Mouse (Mus musculus) thymus, adult 2 months (tissue): ENCODE measurements around the gene Pdhx.

Experiments
- CTCF ChIP-seq: fragments of 200-500 bp; IDR thresholded peaks from 2 replicates; pipeline ENCODE4 v1.5.1; 2012; ENCODE audit warnings: mild to moderate bottlenecking, control low read depth, low read length, moderate library complexity, borderline replicate concordance; ENCODE audit not compliant: control insufficient read depth, poor library complexity, insufficient read depth; ENCODE audit errors: extremely low read depth
- POLR2A ChIP-seq: fragments of 200-500 bp; IDR thresholded peaks from 2 replicates; pipeline ENCODE4 v1.6.1; 2012; ENCODE audit warnings: mild to moderate bottlenecking, low read length, control low read depth, moderate library complexity; ENCODE audit not compliant: control insufficient read depth, poor library complexity, insufficient read depth; ENCODE audit errors: extremely low read depth

DNA sequence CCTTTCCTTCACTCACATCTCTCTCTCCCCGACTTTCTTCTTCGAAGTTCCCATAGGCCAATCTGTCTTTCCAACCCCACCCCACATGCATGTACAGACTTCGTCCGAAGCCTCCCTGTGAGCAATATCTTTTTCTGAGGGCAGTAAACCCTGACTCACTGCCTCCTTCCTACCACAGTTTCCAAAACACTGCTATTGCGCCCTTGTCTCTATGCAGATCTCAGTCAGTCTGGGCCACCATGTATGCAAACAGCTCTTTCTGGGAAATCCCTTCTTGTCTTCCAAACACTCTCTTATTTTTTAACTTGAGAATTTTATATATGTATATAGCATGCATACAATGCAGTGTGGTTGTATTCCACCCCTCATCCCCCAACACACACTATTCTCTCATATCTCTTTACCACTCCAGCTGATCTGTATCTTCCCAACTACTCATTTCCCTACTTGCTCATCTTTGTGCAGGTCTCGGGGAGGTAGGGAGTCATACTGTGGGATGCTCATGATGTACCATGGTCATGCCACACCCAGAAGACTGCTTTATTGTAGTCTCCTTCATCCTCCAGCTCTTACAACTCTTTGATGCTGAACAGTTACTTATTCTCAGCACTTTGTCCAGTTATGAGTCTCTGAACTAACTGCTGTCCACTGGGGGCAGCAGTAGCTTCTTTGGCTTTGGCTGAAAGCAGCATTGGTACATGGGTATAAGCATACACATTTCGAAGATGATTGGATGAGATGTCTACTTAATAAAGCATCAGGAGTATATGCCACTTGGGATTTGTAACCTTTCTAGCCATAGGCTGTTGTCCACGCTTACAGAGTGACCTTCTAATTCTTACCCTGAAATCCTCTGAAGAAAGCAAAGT is 91.6 kb downstream of the Pdhx start:
- TF ChIP-seq CTCF (no peak), POLR2A (no peak)
